Mouse (Mus musculus) ES-Bruce4 (cell line): ENCODE results near the gene Coa5.

Experiments used
- CTCF ChIP-seq: IDR thresholded peaks from one replicate; pipeline ENCODE4 v1.8.1; 2011; ENCODE audit warnings: low read depth, low read length
- EP300 ChIP-seq: IDR thresholded peaks from 2 replicates; pipeline ENCODE4 v1.6.1; 2011; ENCODE audit warnings: low read depth, low read length; ENCODE audit not compliant: insufficient read depth

- TF ChIP-seq CTCF (no peak), EP300 (no peak)
Observed at GRCm38 (mm10) chr1:37396481-37396880, 33.4 kb downstream of the Coa5 start.
